Mouse (Mus musculus): ENCODE measurements at regions not wholly inside any gene's neighbourhood (a gene's known extent, or its start where the extent isn't known, plus 50 kb on each side); places are given as distances from the start of the nearest gene placed in this dataset.
A peak's percentile ranks its signal among the peaks of the same experiment; 100 is the strongest.

- no peak for DNase-seq (ENCODE audit: low spot score)
Measured at GRCm38 (mm10) chr10:68842023-68842735, 118.7 kb downstream of the Tmem26 start.

GRCm38 (mm10) chr10:68844066-68844465 is 120.6 kb downstream of the Tmem26 start:
- no peak for DNase-seq (ENCODE audit: low spot score)

GRCm38 (mm10) chr10:68844596-68844995 is 121.2 kb downstream of the Tmem26 start:
- DNase-seq (ENCODE audit: low spot score), result no peak

- DNase-seq (ENCODE audit: low spot score), result no peak
Measured at GRCm38 (mm10) chr10:68851153-68851552, 127.7 kb downstream of the Tmem26 start.

- no peak for DNase-seq (ENCODE audit: low spot score)
Measured at GRCm38 (mm10) chr10:68855934-68856891, 132.8 kb downstream of the Tmem26 start.

- no peak for DNase-seq (ENCODE audit: low spot score)
Measured at GRCm38 (mm10) chr10:68864606-68865378, 141.3 kb downstream of the Tmem26 start.

GRCm38 (mm10) chr10:68865776-68866175 is 142.3 kb downstream of the Tmem26 start:
- DNase-seq (ENCODE audit: low spot score), result no peak

- DNase-seq (ENCODE audit: low spot score), result no peak
Measured at GRCm38 (mm10) chr10:68867361-68867760, 143.9 kb downstream of the Tmem26 start.

GRCm38 (mm10) chr10:68872102-68872501 is 148.7 kb downstream of the Tmem26 start:
- DNase-seq (ENCODE audit: low spot score), result no peak

GRCm38 (mm10) chr10:68875641-68876040 is 152.2 kb downstream of the Tmem26 start:
- no peak for DNase-seq (ENCODE audit: low spot score)

GRCm38 (mm10) chr10:68893100-68893841 is 169.8 kb downstream of the Tmem26 start:
- DNase-seq (ENCODE audit: low spot score), result no peak

- DNase-seq (ENCODE audit: low spot score), result no peak
Measured at GRCm38 (mm10) chr10:68894121-68894520, 170.7 kb downstream of the Tmem26 start.

- DNase-seq (ENCODE audit: low spot score), result no peak
Measured at GRCm38 (mm10) chr10:68897524-68897923, 174.1 kb downstream of the Tmem26 start.

- DNase-seq (ENCODE audit: low spot score), result no peak
Measured at GRCm38 (mm10) chr10:68901168-68901567, 177.7 kb downstream of the Tmem26 start.

- peak; percentile 6 for DNase-seq (ENCODE audit: low spot score)
Measured at GRCm38 (mm10) chr10:68902670-68903069, 179.2 kb downstream of the Tmem26 start.

- DNase-seq (ENCODE audit: low spot score), result no peak
Measured at GRCm38 (mm10) chr10:68904337-68904736, 180.9 kb downstream of the Tmem26 start.

GRCm38 (mm10) chr10:68908236-68908635 is 184.8 kb downstream of the Tmem26 start:
- no peak for DNase-seq (ENCODE audit: low spot score)

- DNase-seq (ENCODE audit: low spot score), result no peak
Measured at GRCm38 (mm10) chr10:68909018-68909417, 185.6 kb downstream of the Tmem26 start.

- no peak for DNase-seq (ENCODE audit: low spot score)
Measured at GRCm38 (mm10) chr10:68916147-68916546, 192.7 kb downstream of the Tmem26 start.

- DNase-seq (ENCODE audit: low spot score), result no peak
Measured at GRCm38 (mm10) chr10:68935843-68936242, 212.4 kb downstream of the Tmem26 start.

GRCm38 (mm10) chr10:68943239-68943638 is 208.0 kb upstream of the Rhobtb1 start:
- no peak for DNase-seq (ENCODE audit: low spot score)

GRCm38 (mm10) chr10:68956539-68956938 is 194.7 kb upstream of the Rhobtb1 start:
- no peak for DNase-seq (ENCODE audit: low spot score)

Data from MN1 (cell line).